Mouse (Mus musculus) brain, embryonic 18.5 days (tissue): ENCODE measurements at regions not wholly inside any gene's neighbourhood (a gene's known extent, or its start where the extent isn't known, plus 50 kb on each side); places are given as distances from the start of the nearest gene placed in this dataset.

Experiments
- DNase-seq: peaks from one replicate; pipeline ENCODE4 v3.0.0-alpha.2; 2012; ENCODE audit warnings: low read depth, low spot score

- no peak for DNase-seq
Observed at GRCm38 (mm10) chr5:111892956-111893355, 159.2 kb downstream of the Gm26897 start.

- peak; percentile 73 for DNase-seq
Observed at GRCm38 (mm10) chr5:111893905-111894311, 160.2 kb downstream of the Gm26897 start.

- DNase-seq = no peak
Observed at GRCm38 (mm10) chr5:111897568-111897967, 163.8 kb downstream of the Gm26897 start.

- no peak for DNase-seq
Observed at GRCm38 (mm10) chr5:111898482-111898881, 164.8 kb downstream of the Gm26897 start.

- no peak for DNase-seq
Observed at GRCm38 (mm10) chr5:111901197-111901596, 167.5 kb downstream of the Gm26897 start.

- no peak for DNase-seq
Observed at GRCm38 (mm10) chr5:111901678-111902077, 168.0 kb downstream of the Gm26897 start.

- no peak for DNase-seq
Observed at GRCm38 (mm10) chr5:111908085-111908484, 174.4 kb downstream of the Gm26897 start.

GRCm38 (mm10) chr5:111910514-111910913, 176.8 kb downstream of the Gm26897 start:
- DNase-seq = no peak

GRCm38 (mm10) chr5:111913354-111913753, 179.6 kb downstream of the Gm26897 start:
- DNase-seq = no peak

GRCm38 (mm10) chr5:111914296-111914695, 180.6 kb downstream of the Gm26897 start:
- no peak for DNase-seq

GRCm38 (mm10) chr5:111917643-111918252, 184.0 kb downstream of the Gm26897 start:
- no peak for DNase-seq

- no peak for DNase-seq
Observed at GRCm38 (mm10) chr5:111918888-111919287, 185.2 kb downstream of the Gm26897 start.

- no peak for DNase-seq
Observed at GRCm38 (mm10) chr5:111922991-111923701, 189.4 kb downstream of the Gm26897 start.

GRCm38 (mm10) chr5:111925757-111926156, 192.0 kb downstream of the Gm26897 start:
- DNase-seq = no peak

- DNase-seq = no peak
Observed at GRCm38 (mm10) chr5:111929180-111929990, 195.7 kb downstream of the Gm26897 start.

GRCm38 (mm10) chr5:111929991-111930339, 196.2 kb downstream of the Gm26897 start:
- no peak for DNase-seq

GRCm38 (mm10) chr5:111931733-111932132, 198.0 kb downstream of the Gm26897 start:
- DNase-seq = no peak

GRCm38 (mm10) chr5:111935381-111936134, 201.8 kb downstream of the Gm26897 start:
- DNase-seq = no peak

- DNase-seq = no peak
Observed at GRCm38 (mm10) chr5:111941831-111942230, 208.1 kb downstream of the Gm26897 start.

GRCm38 (mm10) chr5:111942792-111943191, 209.1 kb downstream of the Gm26897 start:
- no peak for DNase-seq

- no peak for DNase-seq
Observed at GRCm38 (mm10) chr5:111943337-111944162, 209.8 kb downstream of the Gm26897 start.
